Mouse (Mus musculus): ENCODE data around the gene Ntmt1.

The Ntmt1 gene

DNA sequence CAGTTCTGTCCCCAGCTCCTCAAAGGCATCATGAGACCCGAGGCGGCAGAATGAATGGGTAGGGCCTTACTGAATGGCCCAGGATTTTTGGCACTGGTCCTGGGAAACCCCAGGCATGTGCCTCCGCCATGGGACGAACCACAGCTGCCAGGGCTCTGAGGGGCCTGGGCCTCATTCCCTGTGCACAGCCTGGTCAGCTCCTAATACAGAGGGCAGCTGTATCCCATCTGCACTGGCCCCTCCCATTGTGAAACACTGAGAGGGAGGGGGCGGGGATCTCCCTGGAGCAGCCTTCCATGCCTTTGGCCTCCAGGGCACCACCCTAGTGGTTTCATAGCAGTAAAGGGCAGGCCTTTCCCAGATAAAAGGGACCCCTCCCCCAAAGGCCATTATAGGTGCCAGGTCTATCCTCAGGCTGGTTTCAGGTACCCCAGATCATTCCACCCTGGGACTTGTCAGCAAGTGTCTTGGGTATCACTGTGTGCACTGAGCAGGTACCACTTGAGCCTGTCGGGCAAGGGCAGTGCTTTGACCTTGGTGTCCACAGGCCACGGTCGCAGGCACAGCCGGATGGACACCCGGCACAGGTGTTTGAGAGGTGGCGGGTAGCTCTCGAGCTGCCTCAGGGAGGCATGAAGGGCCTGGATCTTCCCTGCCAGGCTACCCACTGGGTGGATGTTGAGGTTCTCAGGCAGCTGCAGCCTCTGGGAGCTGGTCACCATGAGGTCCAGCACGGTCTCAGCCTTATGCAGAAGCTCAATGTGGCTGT, 15.9 kb downstream of the Ntmt1 start:
- peak; percentile 69 to 73 for DNase-seq (ENCODE audit: low spot score in 2 of 2)

GRCm38 (mm10) chr2:30826825-30827748, 19.5 kb downstream of the Ntmt1 start:
- DNase-seq (ENCODE audit: low spot score in 2 of 2) = peak; percentile 71 to 75

GRCm38 (mm10) chr2:30827749-30828475, 20.3 kb downstream of the Ntmt1 start:
- peak; percentile 95 to 97 for DNase-seq (ENCODE audit: low spot score in 2 of 2)

GRCm38 (mm10) chr2:30829315-30829714, 21.7 kb downstream of the Ntmt1 start:
- no peak for DNase-seq (ENCODE audit: low spot score in 2 of 2)

- no peak for DNase-seq (ENCODE audit: low spot score in 2 of 2)
These were observed 22.7 kb downstream of the Ntmt1 start, which contains the start of gene Asb6 for GRCm38 (mm10) chr2:30830283-30830795. Gene Asb6, minus strand, starts transcription at chr2:30830333.

- no peak for DNase-seq (ENCODE audit: low spot score in 2 of 2)
These were observed 26.0 kb downstream of the Ntmt1 start for GRCm38 (mm10) chr2:30833644-30834043.

DNA sequence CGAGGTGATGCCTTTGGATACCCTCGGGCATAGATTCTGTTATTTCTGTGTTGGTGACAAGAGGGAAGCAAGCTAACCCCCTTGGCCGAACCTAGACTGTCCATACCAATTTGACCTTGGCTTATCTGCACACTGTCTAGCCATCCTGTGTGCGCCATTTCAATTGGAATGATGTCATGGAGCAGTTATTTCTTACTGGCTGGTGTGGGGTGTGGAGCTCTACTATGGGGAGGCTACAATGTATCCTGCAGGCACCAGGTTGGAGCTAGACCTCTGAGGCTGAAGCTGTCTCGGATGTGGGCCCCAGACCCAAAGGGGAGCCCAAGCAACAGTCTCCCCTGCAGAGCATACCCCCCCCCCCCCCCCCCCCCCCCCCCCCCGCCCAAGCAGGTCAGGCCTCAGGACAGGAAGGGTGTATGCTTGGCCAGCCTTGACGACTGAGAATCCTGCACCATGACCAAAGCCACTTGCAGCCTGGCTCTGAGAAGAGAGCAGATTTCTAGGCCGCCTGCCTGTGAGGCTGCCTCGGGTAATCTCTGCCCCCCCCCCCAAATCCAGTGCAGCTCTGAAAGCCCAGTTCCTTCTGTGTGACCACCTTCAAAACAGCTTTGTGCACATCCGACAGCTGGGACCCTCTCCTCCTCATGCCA, 26.9 kb downstream of the Ntmt1 start, which contains the start of gene Prrx2:
Gene Prrx2 (plus strand): TSS at position 600 of the 650 bp plus-strand sequence.
- DNase-seq (ENCODE audit: low spot score in 2 of 2) = no peak

DNA sequence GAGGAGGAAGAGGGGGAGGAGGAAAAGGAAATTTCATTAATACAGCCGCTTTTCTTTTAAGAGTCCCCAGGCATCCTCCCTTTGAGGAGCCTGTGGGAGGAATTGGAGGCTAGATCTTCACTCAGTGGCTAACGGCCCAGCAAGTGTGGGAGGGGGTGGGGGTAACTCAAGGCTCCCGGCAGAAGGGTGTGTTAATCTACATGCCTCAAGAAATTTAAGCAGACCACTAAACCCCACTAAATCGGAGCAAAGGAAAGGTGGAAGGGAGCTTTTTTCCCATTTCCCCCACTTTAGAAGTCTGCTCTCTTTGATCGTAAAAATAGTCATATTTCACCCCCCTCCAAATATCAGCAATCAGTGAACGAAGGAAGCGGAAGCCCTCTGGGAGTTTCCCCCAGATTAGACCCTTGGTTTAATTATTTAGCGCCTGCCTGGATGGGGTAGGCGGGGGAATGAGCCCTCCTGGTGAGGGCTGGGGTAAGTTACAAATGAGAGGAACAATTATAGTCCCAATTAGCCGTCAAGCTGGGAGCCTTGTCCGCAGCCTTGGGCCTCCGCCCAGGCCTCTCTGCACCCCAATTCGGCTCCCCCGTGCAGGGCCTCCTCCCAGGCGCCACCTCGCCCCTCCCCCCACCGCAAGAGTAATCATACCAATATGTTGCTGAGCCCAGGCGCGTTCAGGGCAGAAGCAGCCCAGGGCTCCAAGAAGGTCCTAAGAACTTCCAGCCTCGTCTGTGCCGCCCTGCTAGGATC, 28.8 kb downstream of the Ntmt1 start:
- peak in 1 of 2 experiments; percentile 48 for DNase-seq (ENCODE audit: low spot score in 2 of 2)

- DNase-seq (ENCODE audit: low spot score in 2 of 2) = no peak
These were observed 35.0 kb downstream of the Ntmt1 start for GRCm38 (mm10) chr2:30842615-30843014.

DNA sequence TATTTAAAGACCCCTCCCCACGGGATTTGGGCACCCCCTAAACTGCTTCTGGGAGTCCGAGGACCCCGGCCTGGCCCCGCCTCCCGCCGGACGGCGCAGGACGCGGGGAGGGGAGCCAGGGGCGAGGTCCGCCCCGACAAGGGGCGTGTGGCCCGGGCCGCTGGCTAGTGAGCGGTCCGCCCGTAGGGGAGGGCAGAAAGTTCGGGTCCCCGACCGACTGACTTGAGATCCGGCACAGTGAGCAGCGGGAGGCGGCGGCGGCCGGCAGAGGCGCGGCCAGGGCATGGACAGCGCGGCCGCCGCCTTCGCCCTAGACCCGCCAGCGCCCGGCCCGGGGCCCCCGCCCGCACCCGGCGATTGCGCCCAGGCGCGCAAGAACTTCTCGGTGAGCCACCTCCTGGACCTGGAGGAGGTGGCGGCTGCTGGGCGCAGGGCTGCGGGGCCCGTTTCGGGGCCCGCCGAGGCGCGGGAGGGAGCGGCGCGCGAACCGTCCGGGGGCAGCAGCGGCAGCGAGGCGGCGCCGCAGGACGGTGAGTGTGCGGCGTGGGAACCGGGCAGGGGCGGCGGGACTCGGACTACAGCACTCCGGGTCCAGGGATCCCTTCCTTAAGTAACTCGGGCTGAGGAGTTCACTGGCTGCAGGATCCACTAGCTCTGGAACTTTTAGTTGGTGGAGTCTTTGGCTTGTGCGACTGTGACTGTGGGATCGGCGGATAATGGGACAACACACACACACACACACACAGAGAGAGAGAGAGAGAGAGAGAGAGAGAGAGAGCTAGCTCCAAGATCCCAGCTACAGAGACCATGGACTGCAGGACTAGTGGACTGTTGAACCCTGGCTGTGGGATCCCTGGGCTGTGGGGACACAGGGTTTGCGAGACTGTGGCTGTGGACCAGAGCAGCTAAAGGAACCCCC, 37.8 kb downstream of the Ntmt1 start:
- no peak for DNase-seq (ENCODE audit: low spot score in 2 of 2)

- no peak for DNase-seq (ENCODE audit: low spot score in 2 of 2)
These were observed 38.6 kb downstream of the Ntmt1 start for GRCm38 (mm10) chr2:30846236-30846635.

GRCm38 (mm10) chr2:30846723-30847122, 39.1 kb downstream of the Ntmt1 start:
- DNase-seq (ENCODE audit: low spot score in 2 of 2) = no peak

DNA sequence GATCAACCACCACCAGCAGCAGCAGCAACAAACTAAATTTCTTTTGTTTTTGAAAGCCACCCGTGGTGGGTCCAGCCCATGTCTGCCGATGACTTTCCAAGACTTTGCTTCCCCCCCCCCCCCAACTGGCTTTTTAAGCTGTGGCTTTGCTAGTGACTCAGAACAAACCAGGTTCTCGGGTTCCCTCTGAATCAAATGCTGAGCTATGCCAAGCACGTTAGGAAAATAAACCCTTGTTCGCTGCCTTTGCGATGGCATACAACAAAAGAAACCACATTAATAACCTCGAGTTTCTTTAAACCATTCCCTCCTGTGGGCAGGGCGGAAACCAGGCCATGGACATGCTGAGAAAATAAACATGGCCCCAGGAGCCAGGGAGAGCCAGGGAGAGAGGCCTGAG, 40.6 kb downstream of the Ntmt1 start:
- no peak for DNase-seq (ENCODE audit: low spot score in 2 of 2)

GRCm38 (mm10) chr2:30850581-30850980, 43.0 kb downstream of the Ntmt1 start:
- DNase-seq (ENCODE audit: low spot score in 2 of 2) = no peak

DNA sequence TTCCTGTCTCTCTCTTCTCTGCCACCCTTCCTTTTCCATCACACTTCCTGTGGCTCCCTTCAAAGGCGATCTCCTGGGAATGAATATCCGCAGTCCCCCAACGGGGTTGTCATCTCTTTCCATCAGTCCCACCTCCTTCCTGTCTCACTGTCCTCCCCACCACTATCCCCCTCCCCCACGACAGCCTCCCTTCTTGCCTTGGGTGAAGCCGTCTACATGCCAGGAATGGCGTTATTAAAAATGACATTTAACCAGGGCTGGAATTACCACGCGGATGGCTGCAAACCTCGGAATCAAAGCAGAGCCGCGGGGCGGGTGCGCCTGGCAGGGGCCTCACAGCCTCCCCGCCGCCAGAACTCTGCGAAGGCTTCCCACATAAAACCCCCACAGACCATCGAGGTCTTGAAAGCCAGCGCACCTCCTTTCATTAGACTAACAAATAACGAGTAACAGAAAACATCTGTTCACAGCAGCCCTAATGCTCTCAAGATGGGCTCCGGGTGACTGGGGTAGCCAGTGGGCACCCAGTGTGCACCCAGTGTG, 45.2 kb downstream of the Ntmt1 start:
- DNase-seq (ENCODE audit: low spot score in 2 of 2) = no peak

DNA sequence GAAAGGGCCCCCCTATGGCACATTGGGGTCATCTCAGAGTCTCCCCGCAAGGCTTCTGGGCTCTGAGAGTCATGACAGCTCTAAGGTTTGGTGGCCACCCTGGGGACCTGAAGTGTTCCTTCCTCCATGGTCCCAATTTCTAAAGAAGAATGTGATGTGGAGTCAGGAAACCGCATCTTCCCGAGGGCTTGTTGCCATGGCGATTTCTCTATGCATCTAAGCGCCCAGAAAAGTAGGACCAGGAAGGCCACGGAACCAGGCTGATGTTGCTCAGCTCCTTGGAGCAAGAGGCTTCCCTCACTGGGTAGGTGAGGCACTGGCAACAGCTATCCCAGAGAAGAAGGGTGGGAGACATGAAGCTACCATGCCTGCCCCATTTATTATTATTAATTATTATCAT, 49.5 kb downstream of the Ntmt1 start:
- peak; percentile 72 to 76 for DNase-seq (ENCODE audit: low spot score in 2 of 2)

DNA sequence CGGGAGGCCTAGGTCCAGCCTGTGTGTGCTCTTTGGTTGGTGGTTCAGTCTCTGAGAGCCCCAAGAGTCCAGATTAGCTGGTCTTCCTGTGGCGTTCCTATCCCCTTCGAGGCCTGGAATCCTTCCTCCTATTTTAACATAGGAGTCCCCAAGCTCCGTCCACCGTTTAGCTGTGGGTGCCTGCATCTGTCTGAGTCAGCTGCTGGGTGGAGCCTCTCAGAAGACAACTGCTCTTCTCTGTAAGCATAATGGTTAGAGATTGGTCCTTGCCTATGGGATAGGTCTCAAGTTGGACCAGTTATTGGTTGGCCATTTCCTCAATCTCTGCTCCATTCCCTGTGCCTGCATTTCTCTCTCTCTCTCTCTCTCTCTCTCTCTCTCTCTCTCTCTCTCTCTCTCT, 52.2 kb downstream of the Ntmt1 start:
- DNase-seq (ENCODE audit: low spot score in 2 of 2) = no peak

GRCm38 (mm10) chr2:30862081-30862480, 54.5 kb downstream of the Ntmt1 start:
- no peak for DNase-seq (ENCODE audit: low spot score in 2 of 2)

DNA sequence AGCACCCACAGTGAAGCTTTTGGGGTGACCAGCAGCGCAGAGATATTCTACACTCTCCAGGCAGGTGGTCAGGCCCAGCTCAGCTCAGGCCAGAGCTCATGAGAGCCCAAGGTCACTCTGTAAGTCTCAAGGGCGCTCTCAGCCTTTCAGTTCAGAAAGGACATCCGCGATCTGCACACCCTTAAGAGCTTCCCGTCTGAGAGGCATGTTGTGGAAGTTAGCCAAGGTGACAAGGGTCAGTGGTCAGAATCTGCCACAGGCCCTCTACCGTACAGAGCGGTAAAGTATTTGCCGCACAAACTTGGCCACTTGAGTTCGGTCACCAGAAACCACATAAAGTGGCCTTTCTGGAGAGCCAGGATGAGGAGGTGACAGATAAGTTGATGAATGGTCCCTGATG, 55.9 kb downstream of the Ntmt1 start:
- no peak for DNase-seq (ENCODE audit: low spot score in 2 of 2)
